In the genomic region with DNA sequence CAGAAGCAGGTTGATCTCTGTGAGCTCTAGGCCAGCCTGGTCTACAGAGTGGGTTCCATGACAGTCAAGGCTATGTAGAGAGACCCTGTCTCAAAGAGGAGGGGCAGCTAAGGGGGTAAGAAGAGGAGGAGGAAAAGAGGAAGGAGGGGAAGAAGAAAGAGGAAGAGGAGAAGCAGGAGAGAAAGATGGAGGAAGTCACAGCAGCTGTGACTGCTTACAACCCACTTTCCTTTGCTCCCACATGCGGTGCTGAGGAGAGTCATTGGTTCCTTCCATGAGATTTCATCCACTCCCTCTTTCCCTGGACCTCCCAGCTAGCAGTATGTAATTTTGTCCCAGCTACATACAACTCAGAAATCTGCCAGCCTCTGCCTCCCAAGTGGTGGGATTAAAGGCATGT, we compare ENCODE assay signal across 26 mouse cellular contexts.
"Had no signal": no experiment of that assay in that cellular context is flagged by ENCODE, and none has a peak within 500 bp of the region (broad histone marks: within the 10 kb centered on the region; RNA-seq: fewer than 3 reads in every experiment).

No protein-coding gene starts in this region.

- ATAC-seq: hindbrain, embryonic 16.5 days; inflammation-experienced regulatory T-cells, adult 6 months; intestine, embryonic 15.5 days; intestine, postnatal 0 days had no signal

- H3K9ac ChIP-seq: heart, embryonic 12.5 days; hindbrain, embryonic 12.5 days; hindbrain, embryonic 14.5 days; intestine, embryonic 15.5 days; kidney, embryonic 15.5 days; limb, embryonic 12.5 days; liver, embryonic 13.5 days; liver, embryonic 15.5 days had no signal

- H3K27ac ChIP-seq: heart, adult 2 months; hindbrain, embryonic 10.5 days; hindbrain, embryonic 12.5 days; hindbrain, embryonic 14.5 days; intestine, embryonic 15.5 days; kidney, embryonic 15.5 days; kidney, postnatal 0 days; limb, embryonic 10.5 days; limb, embryonic 12.5 days; liver, embryonic 13.5 days; liver, embryonic 15.5 days had no signal

- H3K4me1 ChIP-seq: heart, embryonic 12.5 days; hindbrain, embryonic 10.5 days; hindbrain, embryonic 12.5 days; intestine, embryonic 15.5 days; kidney, embryonic 15.5 days; limb, embryonic 12.5 days had no signal

- H3K27me3 ChIP-seq: heart, embryonic 12.5 days; hindbrain, embryonic 12.5 days; intestine, embryonic 15.5 days; kidney, embryonic 15.5 days; limb, embryonic 12.5 days; liver, embryonic 13.5 days; liver, embryonic 15.5 days had no signal

- H3K4me3 ChIP-seq: heart, adult 2 months; heart, embryonic 12.5 days; hindbrain, embryonic 10.5 days; hindbrain, embryonic 12.5 days; intestine, embryonic 15.5 days; kidney, embryonic 15.5 days; limb, embryonic 10.5 days; limb, embryonic 12.5 days; liver, embryonic 13.5 days; liver, embryonic 15.5 days had no signal

- H3K36me3 ChIP-seq: heart, embryonic 12.5 days; hindbrain, embryonic 10.5 days; hindbrain, embryonic 12.5 days; intestine, embryonic 15.5 days; kidney, embryonic 15.5 days; limb, embryonic 10.5 days; limb, embryonic 12.5 days; liver, embryonic 13.5 days; liver, embryonic 15.5 days had no signal

- H3K9me3 ChIP-seq: heart, embryonic 12.5 days; hindbrain, embryonic 10.5 days; hindbrain, embryonic 12.5 days; intestine, embryonic 15.5 days; kidney, embryonic 15.5 days; limb, embryonic 10.5 days; limb, embryonic 12.5 days; liver, embryonic 13.5 days; liver, embryonic 15.5 days had no signal

- DNase-seq: gastrocnemius, postnatal 14 days; heart, adult 11 months; heart, adult 2 months; heart, postnatal 10 days; heart, postnatal 4 days; kidney, adult 18-20 months; kidney, adult 8-10 months; kidney, postnatal 14 days; kidney, postnatal 36 days; layer of hippocampus, adult 9-11 months; layer of hippocampus, postnatal 36 days; liver; liver, embryonic 13.5 days had no signal
